ENCODE assay signal across 19 mouse cellular contexts in the genomic region with DNA sequence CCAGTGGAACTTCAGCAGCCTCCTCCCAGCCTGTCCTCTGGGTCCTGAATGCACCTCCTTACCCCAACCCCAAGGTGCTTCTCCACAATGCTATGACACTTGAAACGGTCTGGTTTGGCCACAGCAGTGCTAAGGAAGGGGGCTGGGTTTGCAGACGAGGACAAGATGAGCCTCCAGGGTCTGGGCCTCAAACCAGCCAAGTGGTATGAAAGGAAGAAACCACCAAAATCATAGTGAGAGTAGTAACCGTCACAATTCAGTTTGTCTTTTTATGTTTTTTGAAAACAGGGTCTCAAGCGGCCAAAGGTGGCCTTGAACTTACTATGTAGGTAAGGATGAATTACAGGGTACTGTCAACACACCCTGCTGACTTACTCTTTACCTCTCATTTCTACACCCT. TPM values are rescaled to one million over a fixed set of nuclear protein-coding genes. Genes with fewer than 3 reads are reported as not detected.
DNase-seq lines count a peak whose midpoint lies in the region; ATAC-seq and TF ChIP-seq lines count a peak whose summit lies in the region.
"Had no signal": no experiment of that assay in that cellular context is flagged by ENCODE, and none has a peak within 500 bp of the region (broad histone marks: within the 10 kb centered on the region; RNA-seq: fewer than 3 reads in every experiment).

No protein-coding gene starts in this region.

- no peaks in the 10 kb centered on the region for H3K79me2 ChIP-seq in CH12.LX (replicated peaks; ENCODE audit: control insufficient read depth, extremely low read depth, insufficient read depth, poor library complexity, severe bottlenecking)

- H3K4me3 ChIP-seq in midbrain, embryonic 10.5 days = no peak overlapping the region
- no peak overlapping the region for H3K4me3 ChIP-seq in midbrain, embryonic 14.5 days (replicated peaks; ENCODE audit: low read depth, low read length)
- peak overlapping the region; percentile 33 to 53 (median 38) for H3K4me3 ChIP-seq in CH12.LX (replicated peaks in 1 of 3; ENCODE audit: low read depth in 2 of 3, low read length in 2 of 3, poor library complexity in 1 of 3)

- no peak overlapping the region for H3K4me2 ChIP-seq in midbrain, embryonic 14.5 days (ENCODE audit: low read length)
- H3K4me2 ChIP-seq in CH12.LX (ENCODE audit: insufficient read depth, low read depth, poor library complexity, severe bottlenecking) = peak overlapping the region; percentile 94

- H3K27me3 ChIP-seq in midbrain, embryonic 10.5 days (ENCODE audit: low read depth, poor library complexity, severe bottlenecking) = no peaks in the 10 kb centered on the region
- no peaks in the 10 kb centered on the region for H3K27me3 ChIP-seq in midbrain, embryonic 14.5 days (ENCODE audit: control insufficient read depth, insufficient read depth, low read length)
- no peaks in the 10 kb centered on the region for H3K27me3 ChIP-seq in CH12.LX (replicated peaks)
- H3K27me3 ChIP-seq: Patski had no signal

- no peak for ATAC-seq in midbrain, embryonic 14.5 days (ENCODE audit: low FRiP score, low TSS enrichment)
- ATAC-seq: activated CD4-positive, CD25-positive, alpha-beta regulatory T cell, adult 4 months; CD4-positive, CD25-positive, alpha-beta regulatory T cell, adult 4 months had no signal

- TF ChIP-seq CTCF in CH12.LX (conservative IDR thresholded peaks at IDR 0.05 in 1 of 2, IDR thresholded peaks at IDR 0.05 in 1 of 2; ENCODE audit: low read depth in 2 of 2, low read length in 2 of 2) = no peak

- no peaks in the 10 kb centered on the region for H3K4me1 ChIP-seq in midbrain, embryonic 10.5 days
- no peaks in the 10 kb centered on the region; the same call in 1 of the 2 replicates for H3K4me1 ChIP-seq in midbrain, embryonic 14.5 days (ENCODE audit: control insufficient read depth, insufficient read depth, low read length)
- peaks cover 51 to 88% of the 10 kb centered on the region in 2 experiments for H3K4me1 ChIP-seq in CH12.LX (ENCODE audit: control insufficient read depth in 1 of 2, insufficient read depth in 2 of 2)

- peaks cover 10% of the 10 kb centered on the region; the same call in 1 of the 2 replicates for H3K36me3 ChIP-seq in midbrain, embryonic 10.5 days
- H3K36me3 ChIP-seq in midbrain, embryonic 14.5 days (ENCODE audit: control insufficient read depth, insufficient read depth, low read length) = 0 out of 2 replicates have a peak, but pooled peaks cover 9% of the 10 kb centered on the region
- H3K36me3 ChIP-seq in CH12.LX (replicated peaks in 1 of 2; ENCODE audit: control insufficient read depth in 1 of 2, insufficient read depth in 1 of 2, low read length in 1 of 2) = peaks cover under 1 to 42% of the 10 kb centered on the region in 2 experiments

- DNase-seq in midbrain, embryonic 10.5 days (ENCODE audit: low spot score) = no peak
- no peak for DNase-seq in midbrain, embryonic 14.5 days
- peak; percentile 53 for DNase-seq in CH12.LX (ENCODE audit: extremely low read depth)
- DNase-seq in right cerebral cortex, postnatal 25 days = no peak
- DNase-seq: adrenal gland, adult 2 months; adrenal gland, adult 8-10 months; adrenal gland, postnatal 10 days; adrenal gland, postnatal 14 days; adrenal gland, postnatal 25 days; adrenal gland, postnatal 36 days; B cell, adult 2 months; cerebellum, adult 11 months; cerebellum, adult 11-12 months; cerebellum, adult 18-20 months; cerebellum, adult 2 months had no signal

- no peak for TF ChIP-seq POLR2A in CH12.LX (IDR thresholded peaks at IDR 0.05; ENCODE audit: low read depth, low read length)

- peak; percentile 18; the same call in 1 of the 2 replicates for TF ChIP-seq EP300 in CH12.LX (IDR thresholded peaks at IDR 0.05; ENCODE audit: low read length)

- 84% methylated on average over 4 of the region's 4 CpGs for WGBS in midbrain, embryonic 10.5 days
- WGBS in midbrain, embryonic 14.5 days = 92% methylated on average over 4 of the region's 4 CpGs

- 0 out of 2 replicates have a peak overlapping the region, but pooled peaks have one; percentile 3 for H3K27ac ChIP-seq in midbrain, embryonic 10.5 days (replicated peaks)
- no peak overlapping the region for H3K27ac ChIP-seq in midbrain, embryonic 14.5 days (replicated peaks; ENCODE audit: low read depth, low read length)
- peak overlapping the region; percentile 87 for H3K27ac ChIP-seq in CH12.LX (ENCODE audit: insufficient read depth, low read depth)

- dilution Hi-C loops in CH12.LX (cut with MboI; ENCODE audit: extremely low pct_ligation_motif_present, extremely low pct_unique_long_range_greater_than_20kb, low sequenced_read_pairs) = no loop called here

- TF ChIP-seq RAD21 in CH12.LX (IDR thresholded peaks at IDR 0.05; ENCODE audit: low read depth, low read length) = no peak

- no peak overlapping the region for H3K9ac ChIP-seq in midbrain, embryonic 14.5 days (replicated peaks; ENCODE audit: low read length)
- peak overlapping the region; percentile 39 for H3K9ac ChIP-seq in CH12.LX (ENCODE audit: insufficient read depth, low read depth)

- in situ Hi-C loops in CH12.LX (cut with MboI; ENCODE audit: low pct_ligation_motif_present, low pct_unique_long_range_greater_than_20kb, low sequenced_read_pairs) = loop anchor here (5.0 kb wide), 1 partner anchor 43 kb away; no protein-coding TSS in a partner anchor

- no peaks in the 10 kb centered on the region for H3K9me3 ChIP-seq in midbrain, embryonic 10.5 days (replicated peaks)
- no peaks in the 10 kb centered on the region for H3K9me3 ChIP-seq in midbrain, embryonic 14.5 days (ENCODE audit: control insufficient read depth, low read length)
- no peaks in the 10 kb centered on the region for H3K9me3 ChIP-seq in CH12.LX (replicated peaks; ENCODE audit: low read length)
- H3K9me3 ChIP-seq: G1E had no signal

TF ChIP-seq in CH12.LX, 34 proteins besides CTCF, POLR2A, EP300 and RAD21:
- TF ChIP-seq USF2 (conservative IDR thresholded peaks at IDR 0.05; ENCODE audit: low read depth, low read length) (no peak), TCF12 (IDR thresholded peaks at IDR 0.05; ENCODE audit: low read depth, low read length) (0 out of 2 replicates have a peak, but pooled peaks have one; percentile 36), BHLHE40 (IDR thresholded peaks at IDR 0.05; ENCODE audit: low read depth, low read length) (0 out of 2 replicates have a peak, but pooled peaks have one; percentile 16), USF1 (IDR thresholded peaks at IDR 0.05; ENCODE audit: low read depth, low read length) (no peak), IRF4 (IDR thresholded peaks at IDR 0.05; ENCODE audit: low read depth, low read length) (peak; percentile 56; the same call in 1 of the 2 replicates), MEF2A (IDR thresholded peaks at IDR 0.05; ENCODE audit: borderline replicate concordance, low read depth, low read length) (peak; percentile 27; the same call in 1 of the 2 replicates), MAFK (IDR thresholded peaks at IDR 0.05; ENCODE audit: insufficient replicate concordance, low read length) (no peak), ZMIZ1 (IDR thresholded peaks at IDR 0.05; ENCODE audit: low read depth, low read length) (no peak)

RNA-seq across cellular contexts. Expression of gene Fbrsl1, which starts 23.1 kb away (rescaled TPM):
- 10.3 and 14.6 TPM in 2 replicates for polyA plus RNA-seq in midbrain, embryonic 10.5 days (2016; fragmentation: Nextera tagmentation; extraction: Ambion mirVana)
- polyA plus RNA-seq in midbrain, embryonic 14.5 days (2014; fragmentation: Nextera tagmentation; extraction: Ambion mirVana) = 20.7 and 22.0 TPM in 2 replicates
- 9.1 and 9.8 TPM in 2 replicates for total RNA-seq in CH12.LX (2012; rRNA removed)
- total RNA-seq in CH12.LX (2014; rRNA removed) = 3.0 and 4.1 TPM in 2 replicates
- polyA plus RNA-seq in CH12.LX (2012; ENCODE audit: insufficient read length, low read depth) = 26.7 and 32.0 TPM in 2 replicates

Comparison
In these comparisons a context has a peak if more than half of its experiments do, and no peak if none do; other contexts are left out.
1. H3K4me3 ChIP-seq: peak in CH12.LX (3 of 3); none in midbrain, embryonic 10.5 days (single experiment) and midbrain, embryonic 14.5 days (single experiment).